Mouse (Mus musculus) intestine, embryonic 16.5 days (tissue): ENCODE data around the gene Prr23a1. TPM values are rescaled to one million over a fixed set of nuclear protein-coding genes. Genes with fewer than 3 reads are reported as not detected.
"Not testable (repeated sequence)": the region's sequence is repeated elsewhere in the genome, so short reads cannot be mapped to it uniquely, and the experiment has no call there.

Experiments used
- ATAC-seq: fragments of 200-750 bp; cut with Nextera tagmentation; 2 replicates; pipeline ENCODE4 v1.8.0; 2017; ENCODE audit warnings: moderate TSS enrichment, moderate library complexity
- H3K27ac ChIP-seq: fragments of 300-500 bp; sonication (generic); 2 replicates; pipeline ENCODE4 v1.5.1; 2014; ENCODE audit warnings: mild to moderate bottlenecking, low read length
- H3K27me3 ChIP-seq: fragments of 300-500 bp; sonication (generic); replicated peaks from 2 replicates; pipeline ENCODE4 v1.6.1; 2014; ENCODE audit warnings: low read length, control low read depth, mixed read lengths; ENCODE audit not compliant: control insufficient read depth, insufficient read depth
- H3K36me3 ChIP-seq: fragments of 300-500 bp; sonication (generic); 2 replicates; pipeline ENCODE4 v1.6.1; 2014; ENCODE audit warnings: low read length, control low read depth; ENCODE audit not compliant: control insufficient read depth, insufficient read depth
- H3K4me1 ChIP-seq: fragments of 300-500 bp; sonication (generic); 2 replicates; pipeline ENCODE4 v1.6.1; 2014; ENCODE audit warnings: low read length, control low read depth, mixed read lengths; ENCODE audit not compliant: control insufficient read depth, insufficient read depth
- H3K4me2 ChIP-seq: fragments of 300-500 bp; sonication (generic); 2 replicates; pipeline ENCODE4 v1.6.1; 2014; ENCODE audit warnings: low read depth, low read length, control low read depth
- H3K4me3 ChIP-seq: fragments of 300-500 bp; sonication (generic); 2 replicates; pipeline ENCODE4 v1.5.1; 2014; ENCODE audit warnings: mild to moderate bottlenecking, low read length
- H3K9ac ChIP-seq: fragments of 300-500 bp; sonication (generic); 2 replicates; pipeline ENCODE4 v1.6.1; 2014; ENCODE audit warnings: low read depth, low read length
- H3K9me3 ChIP-seq: fragments of 300-500 bp; sonication (generic); 2 replicates; pipeline ENCODE4 v1.6.1; 2016; ENCODE audit warnings: low read length, control low read depth; ENCODE audit not compliant: control insufficient read depth
- WGBS: fragments of 180-500 bp; shearing (Covaris S2); extraction: QIAGEN DNeasy Blood & Tissue Kit; methylation state at CpG from one replicate; pipeline ENCODE4 v1.1.7; 2014; 5-methylcytosine and 5-hydroxymethylcytosine counted together
- polyA plus RNA-seq: library from polyadenylated mRNA; unstranded; fragments of >200 nt; fragmentation: Nextera tagmentation; extraction: Ambion mirVana; gene quantifications from 2 replicates; pipeline ENCODE4 v1.2.1, GENCODE M21; 2015

Prr23a1 gene
- polyA plus RNA-seq: not detected in 2 replicates

DNA sequence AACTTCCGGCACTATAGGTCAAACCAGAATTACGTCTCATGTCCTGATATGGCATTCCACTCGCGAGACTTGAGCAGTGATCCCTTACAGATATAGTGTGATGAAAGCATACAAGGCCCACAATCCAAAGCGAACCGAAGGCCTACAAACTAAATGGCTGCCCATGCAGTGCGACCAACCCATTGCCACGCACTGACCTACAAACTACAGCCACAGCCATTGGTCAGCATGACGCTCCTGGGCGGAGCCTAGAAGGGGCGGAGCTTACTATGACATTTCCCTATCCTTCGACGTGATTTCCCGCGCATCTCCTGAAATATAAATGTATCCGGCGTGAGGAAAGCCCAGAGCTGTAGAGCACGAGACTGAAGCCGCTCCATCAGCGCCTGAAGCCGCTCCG, at the start of gene Prr23a1:
Gene Prr23a1, plus strand, starts transcription at position 387 of the 400 bp plus-strand sequence.
- 58% methylated on average over 22 of the region's 22 CpGs for WGBS
- Histone ChIP-seq H3K9me3 (no peaks in the 10 kb centered on the region), H3K4me1 (no peaks in the 10 kb centered on the region), H3K36me3 (no peaks in the 10 kb centered on the region), H3K9ac (no peak within 1 kb of the TSS), H3K27me3 (no peaks in the 10 kb centered on the region), H3K4me3 (no peak within 1 kb of the TSS), H3K4me2 (no peak within 1 kb of the TSS), H3K27ac (no peak within 1 kb of the TSS)
- no peak for ATAC-seq

DNA sequence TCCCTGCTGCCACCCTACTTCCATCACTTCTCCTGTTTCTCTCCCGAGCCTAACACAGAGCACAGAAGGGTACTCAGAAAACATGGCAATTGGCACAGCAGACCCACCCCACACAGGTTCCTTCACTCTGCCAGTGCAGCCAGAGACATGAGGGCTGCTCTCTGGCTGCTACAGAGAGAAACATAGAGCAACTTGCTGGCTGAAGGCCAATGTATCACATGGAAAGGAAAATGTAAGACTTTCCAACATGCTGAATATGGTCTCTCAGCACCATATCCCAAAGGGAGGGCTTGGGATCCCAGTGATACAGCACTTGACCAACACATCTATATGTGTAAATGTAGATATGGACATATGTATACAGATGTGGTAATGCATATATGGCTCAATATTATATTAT, 43.3 kb upstream of the Prr23a1 start:
- Histone ChIP-seq H3K4me3 (no peak overlapping the region), H3K9me3 (no peaks in the 10 kb centered on the region), H3K36me3 (no peaks in the 10 kb centered on the region), H3K27ac (no peak overlapping the region), H3K9ac (no peak overlapping the region), H3K4me2 (no peak overlapping the region), H3K4me1 (no peaks in the 10 kb centered on the region), H3K27me3 (no peaks in the 10 kb centered on the region)
- WGBS: 82% methylated on average over 1 of the region's 1 CpGs
- no peak for ATAC-seq

DNA sequence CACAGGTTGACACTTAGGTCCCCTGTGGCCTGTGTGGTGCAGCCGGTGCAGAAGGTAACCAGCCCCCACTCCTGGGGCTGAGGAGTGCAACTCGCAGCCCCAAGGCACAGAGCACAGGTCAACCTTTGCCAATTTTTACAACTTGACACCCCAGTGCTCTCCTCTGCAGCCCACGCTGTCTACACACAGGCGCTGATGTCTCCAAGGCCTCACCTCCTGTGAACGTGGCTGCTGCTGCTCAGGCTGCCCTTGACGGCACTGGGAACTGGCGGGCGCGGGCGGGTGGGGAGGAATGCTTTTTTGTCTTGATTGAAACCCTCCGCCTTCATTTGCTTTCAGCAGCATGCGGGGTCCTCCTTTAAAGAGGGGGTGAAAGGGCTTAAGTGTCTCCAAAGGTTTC, 38.3 kb upstream of the Prr23a1 start:
- no peak overlapping the region for H3K9ac ChIP-seq
- no peak overlapping the region for H3K27ac ChIP-seq
- H3K27me3 ChIP-seq: no peaks in the 10 kb centered on the region
- no peak overlapping the region for H3K4me2 ChIP-seq
- H3K4me1 ChIP-seq: no peaks in the 10 kb centered on the region
- WGBS: 64% methylated on average over 12 of the region's 12 CpGs
- ATAC-seq: no peak
- H3K4me3 ChIP-seq: no peak overlapping the region
- no peaks in the 10 kb centered on the region for H3K36me3 ChIP-seq
- no peaks in the 10 kb centered on the region for H3K9me3 ChIP-seq

DNA sequence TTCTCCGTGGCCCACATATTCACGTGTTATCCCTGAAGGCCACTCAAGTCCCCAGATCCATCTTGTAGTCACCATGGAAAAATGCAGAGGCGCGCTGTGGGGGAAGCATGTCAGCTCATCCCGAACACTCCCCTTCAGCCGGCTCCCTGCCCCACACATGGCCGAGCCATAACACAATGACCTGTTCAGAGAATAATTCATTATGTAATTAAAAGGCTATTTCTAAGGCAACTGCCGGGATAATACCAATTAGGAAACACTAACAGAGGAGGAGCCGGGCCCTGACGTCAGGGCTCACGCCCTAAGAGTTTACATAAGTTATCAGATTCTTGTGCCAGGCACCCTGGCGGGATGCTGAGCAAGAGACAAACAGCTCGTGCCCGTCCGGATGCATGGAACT, 36.8 kb upstream of the Prr23a1 start:
- no peak for ATAC-seq
- H3K4me1 ChIP-seq: no peaks in the 10 kb centered on the region
- no peaks in the 10 kb centered on the region for H3K36me3 ChIP-seq
- H3K4me3 ChIP-seq: no peak overlapping the region
- 64% methylated on average over 15 of the region's 15 CpGs for WGBS
- no peaks in the 10 kb centered on the region for H3K27me3 ChIP-seq
- H3K9me3 ChIP-seq: no peaks in the 10 kb centered on the region
- H3K9ac ChIP-seq: no peak overlapping the region
- no peak overlapping the region for H3K4me2 ChIP-seq
- no peak overlapping the region for H3K27ac ChIP-seq

DNA sequence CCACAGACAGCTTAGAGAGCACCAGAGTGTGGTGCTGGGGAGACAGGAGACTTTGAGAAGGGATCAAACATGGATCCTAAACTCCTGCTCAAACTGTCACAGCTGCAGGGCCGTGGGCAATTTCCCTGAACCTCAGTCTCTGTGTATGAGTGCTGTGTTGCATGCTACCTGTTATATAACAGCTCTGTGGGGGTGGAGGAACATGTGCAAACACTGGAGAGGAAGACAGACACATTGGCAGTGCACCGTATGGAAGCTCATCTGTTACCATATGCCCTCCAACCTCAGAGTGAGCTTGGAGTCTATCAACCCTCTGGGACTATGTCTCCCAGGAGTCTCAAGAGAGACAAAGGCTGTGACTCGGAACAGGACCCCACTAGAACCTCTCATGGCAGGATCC, 36.4 kb upstream of the Prr23a1 start:
- Histone ChIP-seq H3K9ac (no peak overlapping the region), H3K36me3 (no peaks in the 10 kb centered on the region), H3K4me1 (no peaks in the 10 kb centered on the region), H3K9me3 (no peaks in the 10 kb centered on the region), H3K27me3 (no peaks in the 10 kb centered on the region), H3K27ac (no peak overlapping the region), H3K4me3 (no peak overlapping the region), H3K4me2 (no peak overlapping the region)
- no peak for ATAC-seq
- 75% methylated on average over 3 of the region's 3 CpGs for WGBS

DNA sequence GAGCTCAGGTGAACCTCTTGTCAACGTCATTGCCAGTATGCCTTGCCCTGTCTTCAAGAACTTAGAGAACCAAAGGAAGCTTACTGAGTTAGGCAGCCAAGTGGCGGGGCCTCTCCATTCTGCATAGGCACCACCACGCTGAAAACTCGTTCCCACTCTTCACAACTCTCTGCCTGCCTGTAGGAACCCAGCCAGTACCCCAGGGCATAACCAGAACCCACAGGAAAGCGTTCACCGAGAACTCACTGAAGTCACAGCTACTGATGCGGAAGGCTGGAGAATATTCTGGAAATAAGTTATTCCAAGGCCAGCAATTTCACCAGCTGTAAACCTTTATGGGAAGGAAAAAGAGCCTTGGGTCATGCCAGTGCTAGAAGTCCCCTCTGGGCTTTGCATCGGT, 34.7 kb upstream of the Prr23a1 start:
- H3K27me3 ChIP-seq: no peaks in the 10 kb centered on the region
- ATAC-seq: no peak
- H3K27ac ChIP-seq: no peak overlapping the region
- no peaks in the 10 kb centered on the region for H3K36me3 ChIP-seq
- no peaks in the 10 kb centered on the region for H3K9me3 ChIP-seq
- H3K4me1 ChIP-seq: no peaks in the 10 kb centered on the region
- H3K4me3 ChIP-seq: no peak overlapping the region
- WGBS: 90% methylated on average over 8 of the region's 8 CpGs
- no peak overlapping the region for H3K4me2 ChIP-seq
- no peak overlapping the region for H3K9ac ChIP-seq

DNA sequence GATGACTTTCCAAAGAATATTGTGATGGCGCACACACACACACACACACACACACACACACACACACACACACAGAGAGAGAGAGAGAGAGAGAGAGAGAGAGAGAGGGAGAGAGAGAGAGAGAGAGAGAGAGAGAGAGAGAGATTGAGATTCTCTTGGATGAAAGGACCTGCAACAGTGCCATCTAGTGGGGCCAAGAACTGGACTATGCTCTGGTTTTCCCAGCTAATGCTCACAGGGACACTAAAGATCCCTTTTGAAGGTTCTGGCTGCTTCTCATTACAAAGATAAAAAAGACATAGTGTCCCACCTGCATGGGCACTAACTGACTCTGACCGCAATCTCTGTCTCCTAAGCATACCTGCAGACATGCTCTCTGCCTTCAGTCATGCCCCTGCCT, 32.8 kb upstream of the Prr23a1 start:
- not testable (repeated sequence) for H3K9ac ChIP-seq, H3K27me3 ChIP-seq, H3K4me3 ChIP-seq, H3K9me3 ChIP-seq, H3K36me3 ChIP-seq, H3K27ac ChIP-seq, ATAC-seq, H3K4me2 ChIP-seq, H3K4me1 ChIP-seq
- WGBS: 37% methylated on average over 2 of the region's 2 CpGs

DNA sequence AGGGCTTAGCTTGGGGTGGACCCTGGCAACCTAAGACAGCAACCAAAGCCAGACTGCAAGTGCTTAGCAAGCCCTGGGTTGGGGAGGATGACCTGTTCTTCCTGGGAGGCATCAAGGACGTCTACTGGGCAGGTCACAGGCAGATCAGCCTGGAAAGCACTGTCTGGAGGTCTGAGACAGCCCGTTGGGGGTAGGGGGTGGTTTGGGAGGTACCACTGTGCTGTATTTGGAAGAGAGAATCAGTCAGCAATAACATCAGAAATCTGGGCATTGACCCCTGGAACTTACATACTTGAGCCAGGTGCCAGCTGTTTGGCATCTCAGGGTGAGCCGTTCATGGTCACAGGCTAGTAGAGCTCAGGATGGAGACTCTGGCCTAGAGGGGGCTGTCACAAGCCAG, 26.2 kb upstream of the Prr23a1 start:
- no peaks in the 10 kb centered on the region for H3K4me1 ChIP-seq
- 69% methylated on average over 3 of the region's 3 CpGs for WGBS
- H3K4me2 ChIP-seq: no peak overlapping the region
- H3K4me3 ChIP-seq: no peak overlapping the region
- no peaks in the 10 kb centered on the region for H3K27me3 ChIP-seq
- ATAC-seq: no peak
- H3K27ac ChIP-seq: no peak overlapping the region
- H3K36me3 ChIP-seq: no peaks in the 10 kb centered on the region
- H3K9ac ChIP-seq: no peak overlapping the region
- no peaks in the 10 kb centered on the region for H3K9me3 ChIP-seq

DNA sequence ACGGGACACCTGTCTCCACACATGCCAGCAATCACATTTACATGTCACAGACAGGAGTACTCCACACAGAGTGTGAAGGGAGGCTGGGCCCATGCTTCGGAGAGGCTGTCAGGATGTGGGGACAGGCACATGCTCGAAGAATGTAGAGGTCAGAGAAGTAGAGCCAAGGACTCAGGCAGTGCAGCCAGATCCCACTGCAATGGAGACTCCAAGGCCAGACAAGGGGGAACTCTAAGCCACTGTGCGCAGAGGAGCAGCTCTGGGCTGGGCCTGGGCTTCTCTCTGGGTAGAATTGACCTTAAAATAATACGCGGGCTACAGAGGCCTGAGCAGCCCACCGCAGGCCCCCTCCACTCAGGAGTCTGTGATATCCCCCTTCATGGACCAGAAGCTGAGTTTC, 24.7 kb upstream of the Prr23a1 start:
- no peaks in the 10 kb centered on the region for H3K27me3 ChIP-seq
- no peaks in the 10 kb centered on the region for H3K4me1 ChIP-seq
- H3K4me2 ChIP-seq: no peak overlapping the region
- ATAC-seq: no peak
- H3K9me3 ChIP-seq: no peaks in the 10 kb centered on the region
- no peak overlapping the region for H3K9ac ChIP-seq
- H3K4me3 ChIP-seq: no peak overlapping the region
- 86% methylated on average over 7 of the region's 7 CpGs for WGBS
- H3K27ac ChIP-seq: no peak overlapping the region
- H3K36me3 ChIP-seq: no peaks in the 10 kb centered on the region

DNA sequence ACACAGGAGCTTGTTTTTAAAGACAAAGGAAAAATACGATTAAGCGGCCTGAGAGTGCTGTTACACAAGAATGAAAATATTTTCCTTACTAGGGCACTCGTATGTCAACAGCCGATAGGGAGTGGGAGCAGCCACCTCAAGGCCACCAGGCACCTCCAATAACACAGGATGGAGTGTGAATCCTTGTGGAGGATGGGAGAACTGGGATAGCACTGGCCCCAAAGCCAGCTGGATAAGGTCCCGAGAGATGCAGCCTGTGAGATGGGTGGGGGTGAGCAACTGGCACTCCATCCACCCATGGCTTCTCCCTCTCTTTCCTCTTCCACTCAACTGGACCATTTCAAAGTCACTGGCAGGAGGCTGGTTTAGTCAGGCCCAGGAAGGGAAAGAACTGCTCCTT, 23.3 kb upstream of the Prr23a1 start:
- Histone ChIP-seq H3K36me3 (no peaks in the 10 kb centered on the region), H3K4me3 (no peak overlapping the region), H3K9ac (no peak overlapping the region), H3K9me3 (0 out of 2 replicates have a peak, but pooled peaks cover 2% of the 10 kb centered on the region), H3K4me1 (no peaks in the 10 kb centered on the region), H3K27ac (no peak overlapping the region), H3K4me2 (no peak overlapping the region), H3K27me3 (no peaks in the 10 kb centered on the region)
- ATAC-seq: no peak
- WGBS: 80% methylated on average over 5 of the region's 5 CpGs
